Mouse (Mus musculus) right cerebral cortex, postnatal 36 days (tissue): ENCODE measurements at regions not wholly inside any gene's neighbourhood (a gene's known extent, or its start where the extent isn't known, plus 50 kb on each side); places are given as distances from the start of the nearest gene placed in this dataset.

Source experiments
- DNase-seq, 2 experiments: peaks; one replicate each; pipeline ENCODE4 v3.0.0; 2022; ENCODE audit warnings: low spot score in 2 of 2, mixed read lengths in 1 of 2

DNA sequence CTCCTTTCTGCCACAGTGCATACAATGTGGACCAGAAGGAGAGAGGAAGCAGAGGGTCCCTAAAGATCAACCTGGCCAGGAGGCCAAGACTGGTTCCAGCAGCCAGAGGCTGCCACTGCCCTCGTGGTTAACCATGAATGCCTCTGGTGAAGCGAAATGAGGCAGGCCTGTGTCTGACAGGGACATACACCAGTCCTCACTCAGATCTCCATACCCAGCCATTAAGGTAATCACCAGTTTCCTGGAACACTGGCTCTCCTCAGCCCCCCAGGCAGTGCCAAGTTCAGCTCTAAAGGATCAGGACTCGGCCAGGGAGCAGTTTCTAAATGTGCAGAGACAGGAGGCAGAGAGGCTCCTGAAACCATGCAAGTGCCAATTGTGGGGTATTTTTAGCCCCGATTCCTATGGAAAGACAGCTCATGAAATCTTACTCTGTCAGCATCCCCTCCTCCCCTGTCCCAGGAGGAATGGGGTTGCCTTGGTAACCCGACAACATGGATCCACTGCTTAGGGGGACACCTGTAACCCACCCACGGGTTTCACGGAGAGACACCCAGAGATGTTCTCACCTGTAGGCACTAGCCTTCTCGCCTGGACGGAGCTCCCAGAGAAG lies 103.6 kb downstream of the Ier5 start:
- DNase-seq: no peak

GRCm38 (mm10) chr1:154993927-154994856 lies 105.2 kb downstream of the Ier5 start:
- no peak for DNase-seq

- no peak for DNase-seq
Observed at GRCm38 (mm10) chr1:154983325-154983724, 99.0 kb upstream of the Cacna1e start.

DNA sequence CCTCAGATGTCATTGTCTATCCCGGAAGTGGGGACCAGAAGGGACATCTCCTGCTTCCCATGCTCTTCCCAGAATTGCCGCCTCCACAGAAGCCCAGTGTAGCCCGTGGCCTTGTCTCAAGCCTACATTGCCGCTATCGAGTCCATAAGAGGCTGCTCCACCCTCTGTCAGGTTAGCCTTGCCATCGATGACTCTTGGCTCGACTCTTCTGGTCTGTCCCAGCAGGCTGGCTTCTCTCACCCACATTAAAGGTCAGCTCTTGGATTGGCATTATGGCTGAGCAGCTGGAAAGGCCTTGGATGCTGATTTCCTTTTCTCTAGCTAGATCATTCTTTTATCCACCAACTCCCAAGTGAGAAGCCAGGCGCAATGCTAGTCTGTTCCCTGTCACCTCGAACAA lies 98.5 kb upstream of the Cacna1e start:
- DNase-seq: no peak

DNA sequence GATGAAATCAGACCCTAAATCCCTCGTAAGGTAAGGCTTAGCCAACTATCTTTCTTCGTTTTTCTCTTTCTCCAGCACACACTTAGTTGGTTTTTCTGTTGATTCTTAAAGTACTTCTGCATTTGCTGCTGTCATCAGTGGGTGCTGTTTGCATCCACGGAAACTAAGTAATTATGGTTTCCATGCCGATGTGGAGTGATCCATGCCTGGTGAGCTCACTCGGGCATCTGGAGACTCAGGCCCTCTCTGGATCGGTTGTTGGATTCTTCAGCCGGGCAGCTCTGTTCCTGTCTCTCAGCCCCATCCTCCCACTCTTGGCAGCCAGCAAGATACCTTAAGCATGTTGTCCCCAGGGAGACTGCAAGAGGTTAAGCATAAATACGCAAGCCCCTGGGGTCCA lies 97.4 kb upstream of the Cacna1e start:
- DNase-seq: no peak

GRCm38 (mm10) chr1:154975732-154976131 lies 91.4 kb upstream of the Cacna1e start:
- DNase-seq: no peak

DNA sequence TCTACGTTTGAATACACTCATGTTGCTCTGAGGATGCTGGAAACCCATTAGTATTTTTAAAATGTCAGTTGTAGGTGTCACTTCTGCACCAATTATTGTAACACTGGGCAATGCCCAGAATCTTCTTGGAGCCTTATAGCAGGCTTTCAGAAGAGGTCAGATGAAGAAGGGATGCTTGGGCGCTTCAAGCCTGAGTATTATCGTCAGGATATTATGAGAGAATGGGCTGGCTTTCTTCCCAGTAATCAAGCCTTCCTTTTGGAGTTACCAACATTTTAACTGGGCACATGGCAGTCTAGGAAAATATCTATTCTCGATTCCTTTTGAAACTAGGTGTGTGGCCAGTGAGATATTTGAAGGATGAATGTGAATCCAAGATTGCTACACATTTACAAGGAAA lies 77.0 kb upstream of the Cacna1e start:
- no peak for DNase-seq

DNA sequence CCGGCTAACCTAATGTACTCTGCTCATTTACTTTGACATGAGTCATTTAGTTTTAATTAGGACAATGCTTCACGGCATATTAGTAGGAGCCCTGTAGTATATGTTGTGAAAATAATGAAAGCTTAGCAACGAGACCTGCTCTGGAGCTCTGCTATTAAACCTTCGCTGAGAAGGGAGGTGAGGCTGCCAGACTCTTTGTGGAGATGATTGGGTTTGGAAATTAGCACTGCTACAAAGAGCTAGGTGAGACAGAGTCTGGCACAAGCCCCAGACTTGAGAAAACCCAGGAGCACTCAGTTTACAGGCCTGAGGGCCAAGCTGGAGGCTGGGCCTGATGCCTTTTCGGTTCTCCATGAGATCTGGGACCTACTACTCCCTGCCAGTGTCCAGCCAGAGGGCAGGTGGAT lies 72.3 kb upstream of the Cacna1e start:
- DNase-seq: no peak

DNA sequence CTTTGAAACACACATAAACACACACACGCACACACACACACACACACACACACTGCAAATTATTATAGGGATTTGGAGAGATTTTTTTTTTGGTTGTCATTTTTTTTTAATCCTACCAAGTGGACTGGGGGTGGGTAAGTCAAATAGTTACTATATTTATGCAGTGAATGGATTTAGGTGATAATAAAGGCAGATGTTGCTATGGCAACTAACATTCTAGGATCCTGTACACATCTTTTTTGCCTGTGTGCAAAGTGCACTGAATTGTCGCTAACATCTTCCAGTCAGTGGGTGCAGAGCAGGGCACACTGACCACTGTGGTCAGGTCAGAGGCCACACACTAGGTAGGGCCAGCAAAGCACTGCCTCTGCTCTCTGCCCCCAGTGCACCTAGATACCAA lies 68.4 kb upstream of the Cacna1e start:
- DNase-seq: no peak
